Mouse (Mus musculus) adrenal gland, adult 8-10 months (tissue): ENCODE data around the gene Phf11c. TPM values are rescaled to one million over a fixed set of nuclear protein-coding genes. Genes with fewer than 3 reads are reported as not detected.

Source experiments
- total RNA-seq, 4 experiments: library from RNA; stranded (reverse); gene quantifications; 2 replicates each; pipeline ENCODE4 v1.2.4; 2022

Gene Phf11c
- total RNA-seq, 4 experiments from 2014 or later, result 0.52 to 1.1 (median 0.80) TPM

Other genes starting within 250 kb of the Phf11c start
- not detected for gene Gm5142, start 216.6 kb downstream of the Phf11c start, total RNA-seq
- 10 to 100 TPM; 41.0 to 46.6 (median 44.5) TPM for gene Rcbtb1, start 194.2 kb downstream of the Phf11c start, total RNA-seq
- not detected for gene Gm6904, start 135.2 kb downstream of the Phf11c start, total RNA-seq
- under 1 TPM; 0.35 to 0.81 (median 0.61) TPM for gene Phf11a, start 97.9 kb downstream of the Phf11c start, total RNA-seq
- gene Phf11b, start 54.0 kb downstream of the Phf11c start, total RNA-seq, result 1 to 10 TPM; 1.6 to 4.6 (median 3.0) TPM
- gene Phf11d, start 29.9 kb downstream of the Phf11c start, total RNA-seq, result 1 to 10 TPM; 3.3 to 7.5 (median 5.5) TPM
- gene Setdb2, start 45.5 kb upstream of the Phf11c start, total RNA-seq, result 1 to 10 TPM; 5.6 to 9.9 (median 7.4) TPM
- 10 to 100 TPM; 31.7 to 46.4 (median 42.3) TPM for gene Cab39l, start 45.6 kb upstream of the Phf11c start, total RNA-seq
- 10 to 100 TPM; 67.8 to 82.0 (median 78.5) TPM for gene Cdadc1, start 202.6 kb upstream of the Phf11c start, total RNA-seq
- gene Shisa2, start 229.9 kb upstream of the Phf11c start, total RNA-seq, result 1 to 10 TPM; 1.0 to 2.3 (median 1.6) TPM